Mouse (Mus musculus): ENCODE data around the gene Nrip1.
A peak's percentile ranks its signal among the peaks of the same experiment; 100 is the strongest.

Gene Nrip1

GRCm38 (mm10) chr16:76276271-76276670, 97.4 kb downstream of the Nrip1 start:
- DNase-seq (ENCODE audit: low spot score in 2 of 2): no peak

GRCm38 (mm10) chr16:76275584-76275983, 98.0 kb downstream of the Nrip1 start:
- no peak for DNase-seq (ENCODE audit: low spot score in 2 of 2)

DNA sequence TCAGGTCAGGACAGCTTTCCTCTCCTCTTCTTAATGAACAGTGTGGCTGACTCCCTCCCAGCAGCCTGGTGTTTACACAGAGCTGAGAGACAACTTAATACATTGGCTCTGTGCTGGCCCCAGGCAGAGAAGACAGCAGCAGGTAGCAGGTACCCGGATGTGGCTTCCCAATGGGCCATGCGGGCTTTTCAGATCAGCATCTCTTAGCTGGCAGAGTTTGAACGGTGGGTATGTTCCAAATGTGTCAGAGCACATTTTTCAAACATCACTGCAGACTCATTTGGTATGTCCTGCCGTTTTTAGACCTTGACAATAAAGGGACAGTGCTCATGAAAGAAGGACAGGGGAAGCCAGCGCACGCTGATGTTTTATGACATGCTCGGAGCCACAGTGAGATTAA, 98.5 kb downstream of the Nrip1 start:
- no peak for DNase-seq (ENCODE audit: low spot score in 2 of 2)

GRCm38 (mm10) chr16:76266635-76267268, 106.9 kb downstream of the Nrip1 start:
- DNase-seq (ENCODE audit: low spot score in 2 of 2): no peak

DNA sequence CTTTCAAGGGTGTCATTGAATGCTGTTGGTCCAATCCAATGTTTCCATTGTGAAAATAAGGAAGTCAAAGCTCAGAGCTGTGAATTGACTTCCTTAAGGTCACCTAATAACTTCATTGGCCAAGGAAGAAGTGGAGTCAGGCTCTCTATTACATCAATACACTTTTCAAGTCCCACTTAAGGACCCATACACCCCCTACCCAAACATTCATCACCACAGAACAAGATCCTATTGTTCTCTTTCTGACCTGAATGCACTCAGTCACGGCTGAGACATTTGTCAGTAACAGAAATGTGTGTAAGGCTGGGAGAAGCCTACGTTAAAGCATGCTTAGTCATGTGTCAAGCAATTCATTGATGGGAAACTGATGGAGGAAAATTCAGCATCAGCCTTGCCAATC, 107.8 kb downstream of the Nrip1 start:
- DNase-seq (ENCODE audit: low spot score in 2 of 2): no peak

- no peak for DNase-seq (ENCODE audit: low spot score in 2 of 2)
Observed at GRCm38 (mm10) chr16:76265301-76265700, 108.3 kb downstream of the Nrip1 start.

DNA sequence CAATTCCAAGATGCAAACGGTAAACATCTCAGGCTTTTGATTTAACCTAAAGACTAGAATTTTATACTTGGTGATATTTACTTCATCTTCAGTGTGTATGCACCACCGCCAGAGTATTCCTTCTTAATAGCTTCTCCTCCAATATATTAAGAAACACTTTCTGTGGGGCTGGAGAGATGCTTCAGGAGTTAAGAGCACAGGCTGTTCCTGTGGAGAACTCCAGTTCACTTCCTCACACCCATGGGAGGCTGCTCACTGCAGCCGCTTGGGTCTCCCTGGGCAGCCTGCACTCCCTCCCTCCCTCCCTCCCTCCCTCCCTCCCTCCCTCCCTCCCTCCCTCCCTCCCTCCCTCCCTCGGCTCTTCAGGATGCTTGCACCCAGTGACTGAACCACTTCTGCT, 110.2 kb downstream of the Nrip1 start:
- DNase-seq (ENCODE audit: low spot score in 2 of 2): no peak

GRCm38 (mm10) chr16:76260296-76260695, 113.3 kb downstream of the Nrip1 start:
- DNase-seq (ENCODE audit: low spot score in 2 of 2): no peak

- peak in 1 of 2 experiments; percentile 3 for DNase-seq (ENCODE audit: low spot score in 2 of 2)
Observed at GRCm38 (mm10) chr16:76251826-76252225, 121.8 kb downstream of the Nrip1 start.

DNA sequence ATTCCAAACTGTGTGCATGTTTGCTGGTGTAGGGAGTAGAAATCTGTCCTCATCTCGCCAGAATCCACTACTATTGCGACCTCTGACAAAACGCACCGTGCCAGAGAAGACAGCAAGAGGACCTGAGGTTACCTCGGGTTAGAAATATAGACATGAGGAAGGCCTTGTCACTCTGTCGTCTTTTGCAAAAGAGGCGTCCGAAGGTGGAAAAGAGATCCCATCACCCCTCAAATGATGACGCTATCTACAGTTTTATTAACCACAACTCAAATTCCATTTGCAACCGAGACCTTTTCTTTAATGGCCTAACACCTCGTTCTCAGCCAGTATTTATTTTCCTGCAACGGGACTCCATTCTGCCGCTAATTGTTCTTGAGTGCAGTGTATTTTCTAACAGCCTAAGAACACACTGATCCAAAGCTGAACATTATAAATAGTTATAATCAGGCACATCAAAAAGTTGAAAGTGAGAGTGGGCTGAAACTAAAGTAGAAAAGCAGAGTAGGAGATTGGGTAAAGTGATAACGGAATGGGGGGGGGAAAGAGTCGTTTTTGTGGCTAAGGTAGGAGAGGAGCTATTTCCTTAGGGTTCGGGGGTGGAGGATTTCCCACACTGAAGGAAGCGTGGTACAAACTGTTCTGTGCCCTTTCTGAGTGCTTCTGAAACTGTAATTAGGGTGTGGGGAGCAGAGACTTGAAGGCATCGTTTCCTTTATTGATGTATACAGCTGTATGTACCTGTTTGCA, 124.1 kb downstream of the Nrip1 start:
- DNase-seq (ENCODE audit: low spot score in 2 of 2): no peak

DNA sequence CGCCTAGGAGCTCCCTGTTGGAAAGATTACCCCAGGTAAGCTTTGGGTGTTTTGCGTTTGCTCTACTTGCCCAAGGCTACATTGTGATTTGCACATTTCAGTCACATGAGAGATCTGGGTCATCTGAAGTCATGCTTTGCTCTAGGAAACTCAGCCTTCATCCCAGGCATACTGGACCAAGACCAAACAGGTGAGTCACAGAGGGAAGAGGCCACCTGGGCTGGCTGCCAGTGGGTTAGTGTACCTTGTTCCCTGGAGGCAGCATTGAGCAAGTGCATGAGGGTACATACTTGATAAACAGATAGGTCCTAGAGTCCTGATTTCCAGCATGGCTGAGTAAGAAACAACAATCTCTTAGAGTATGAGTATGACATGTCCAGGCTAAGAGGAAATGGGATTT, 130.8 kb downstream of the Nrip1 start:
- DNase-seq (ENCODE audit: low spot score in 2 of 2): no peak

GRCm38 (mm10) chr16:76241266-76241665, 132.4 kb downstream of the Nrip1 start:
- no peak for DNase-seq (ENCODE audit: low spot score in 2 of 2)

DNA sequence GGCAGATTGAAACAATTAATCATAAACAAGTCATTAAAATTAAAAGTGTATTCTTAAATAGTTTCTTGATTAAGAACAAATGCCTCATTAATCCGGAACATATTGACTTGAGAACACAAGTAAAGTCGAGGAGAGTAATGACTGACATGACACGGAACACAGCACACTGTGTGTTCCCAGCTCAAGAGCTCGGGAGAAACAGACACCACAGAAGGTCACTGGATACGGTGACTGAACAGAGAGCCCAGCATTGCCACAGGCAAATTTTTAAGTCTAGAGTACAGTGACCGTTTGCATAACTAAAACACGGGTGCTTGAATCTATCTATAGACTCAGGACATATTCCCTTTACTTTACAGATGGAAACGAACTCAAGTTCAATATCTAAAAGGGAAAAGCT, 134.3 kb downstream of the Nrip1 start:
- no peak for DNase-seq (ENCODE audit: low spot score in 2 of 2)

- no peak for DNase-seq (ENCODE audit: low spot score in 2 of 2)
Observed at GRCm38 (mm10) chr16:76238784-76239183, 134.8 kb downstream of the Nrip1 start.
